Mouse (Mus musculus) adipocyte (in vitro differentiated cells): Measurements from ENCODE around the gene Fam168b.

Experiments used
- DNase-seq: peaks from one replicate; pipeline ENCODE4 v3.0.0-alpha.2; 2016; ENCODE audit warnings: low spot score

Gene Fam168b

DNA sequence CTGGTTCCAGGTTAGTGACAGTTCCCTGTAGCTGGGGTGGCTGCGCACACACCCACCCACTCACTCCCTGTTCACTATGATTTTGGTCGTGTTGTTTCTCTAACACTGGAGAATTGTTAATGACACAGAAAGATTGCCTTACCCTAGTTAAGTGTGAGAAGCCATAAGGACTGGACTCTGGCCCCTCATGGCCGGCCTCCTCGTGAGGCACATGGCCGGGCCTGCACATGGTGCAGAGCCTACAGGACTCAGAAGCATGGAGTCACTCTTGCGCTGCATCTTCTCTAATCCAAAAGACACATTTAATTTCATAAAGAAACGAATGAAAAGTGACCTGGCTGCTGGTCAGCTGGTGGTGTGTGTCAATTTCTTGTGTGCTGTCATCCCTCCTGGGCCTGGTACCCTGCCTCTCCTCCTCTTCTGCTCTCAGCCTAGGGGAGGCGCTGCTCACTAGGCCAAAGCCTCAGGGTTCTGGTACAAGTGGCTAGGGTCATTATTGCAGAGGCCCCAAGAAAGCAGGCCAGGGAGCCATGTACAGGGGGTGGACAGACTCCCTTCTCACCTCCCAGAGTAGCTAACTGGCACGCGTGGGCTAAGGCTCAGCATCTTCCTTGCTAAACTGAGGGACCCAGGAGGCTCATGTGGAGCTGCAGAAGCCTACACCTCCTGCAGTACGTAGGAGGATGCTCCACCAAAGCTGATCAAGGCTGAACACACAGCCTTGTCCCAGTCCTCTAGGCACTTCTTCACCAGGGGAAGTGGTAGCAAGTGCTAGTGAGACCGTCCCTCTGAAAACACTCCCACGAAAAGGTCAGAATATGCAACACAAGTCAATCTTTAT lies 30.2 kb downstream of the Fam168b start:
- no peak for DNase-seq

DNA sequence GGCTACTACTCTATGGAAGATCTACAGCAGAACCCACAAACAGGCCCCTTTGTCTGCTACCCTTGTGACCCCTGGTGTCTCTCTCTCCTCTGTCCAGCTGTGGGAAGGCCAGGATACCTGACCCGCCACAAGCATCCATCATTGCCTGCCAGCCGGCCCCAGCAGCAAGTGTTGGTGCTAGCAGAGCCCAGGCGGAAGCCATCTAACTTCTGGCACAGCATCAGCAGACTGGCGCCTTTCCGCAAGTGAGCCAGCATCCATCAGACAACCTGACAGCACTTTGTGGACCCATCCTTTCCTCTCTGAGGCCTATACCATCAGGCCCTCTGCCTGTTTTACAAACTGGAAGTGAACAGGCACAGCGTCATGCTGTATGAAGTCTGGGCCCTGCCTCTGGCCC lies 31.3 kb downstream of the Fam168b start:
- no peak for DNase-seq

DNA sequence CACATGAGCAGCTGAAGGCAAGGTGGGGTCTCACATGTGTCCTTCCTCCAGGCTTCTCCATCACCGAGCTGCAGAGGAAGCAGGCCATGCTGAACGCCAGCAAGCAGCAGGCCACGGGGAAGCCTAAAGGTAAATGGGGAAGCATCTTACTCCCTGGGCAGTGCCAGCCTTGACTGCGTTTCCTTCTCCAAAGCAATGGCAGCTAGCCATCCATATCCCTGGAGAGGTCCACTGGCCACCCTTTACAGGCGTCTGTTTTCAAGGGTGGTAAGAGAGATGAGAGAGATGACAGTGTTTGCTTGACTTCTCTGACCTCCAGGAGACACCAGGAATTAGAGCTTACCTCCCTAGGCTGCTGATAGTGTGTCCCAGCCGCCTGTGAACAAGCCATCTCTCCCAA lies 31.8 kb downstream of the Fam168b start:
- no peak for DNase-seq

- no peak for DNase-seq
These were observed 32.6 kb downstream of the Fam168b start for GRCm38 (mm10) chr1:34810293-34810692.

DNA sequence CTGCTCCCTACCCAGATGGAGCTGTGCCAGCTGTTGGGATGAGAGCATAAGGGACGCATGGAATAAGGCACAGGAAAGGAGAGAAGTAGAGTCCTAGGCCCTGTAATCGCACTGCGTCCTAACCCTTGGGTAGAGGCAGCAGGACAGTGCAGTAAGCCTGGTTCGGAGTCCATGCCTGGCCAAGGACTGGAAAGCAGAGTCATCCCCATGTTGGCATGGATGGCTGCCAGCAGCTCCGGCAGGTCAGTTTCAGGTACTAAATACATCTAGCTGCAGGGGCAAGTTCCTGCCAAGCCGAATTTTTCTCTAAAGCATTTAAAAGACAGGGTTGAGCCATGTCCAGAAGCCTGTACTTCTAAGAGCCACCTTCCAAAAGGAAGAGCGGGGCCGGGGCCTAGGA lies 34.4 kb downstream of the Fam168b start:
- no peak for DNase-seq

GRCm38 (mm10) chr1:34805931-34806520 lies 36.8 kb downstream of the Fam168b start:
- no peak for DNase-seq

- no peak for DNase-seq
These were observed 38.0 kb downstream of the Fam168b start for GRCm38 (mm10) chr1:34804863-34805262.

GRCm38 (mm10) chr1:34802290-34802642 lies 40.6 kb downstream of the Fam168b start:
- no peak for DNase-seq

DNA sequence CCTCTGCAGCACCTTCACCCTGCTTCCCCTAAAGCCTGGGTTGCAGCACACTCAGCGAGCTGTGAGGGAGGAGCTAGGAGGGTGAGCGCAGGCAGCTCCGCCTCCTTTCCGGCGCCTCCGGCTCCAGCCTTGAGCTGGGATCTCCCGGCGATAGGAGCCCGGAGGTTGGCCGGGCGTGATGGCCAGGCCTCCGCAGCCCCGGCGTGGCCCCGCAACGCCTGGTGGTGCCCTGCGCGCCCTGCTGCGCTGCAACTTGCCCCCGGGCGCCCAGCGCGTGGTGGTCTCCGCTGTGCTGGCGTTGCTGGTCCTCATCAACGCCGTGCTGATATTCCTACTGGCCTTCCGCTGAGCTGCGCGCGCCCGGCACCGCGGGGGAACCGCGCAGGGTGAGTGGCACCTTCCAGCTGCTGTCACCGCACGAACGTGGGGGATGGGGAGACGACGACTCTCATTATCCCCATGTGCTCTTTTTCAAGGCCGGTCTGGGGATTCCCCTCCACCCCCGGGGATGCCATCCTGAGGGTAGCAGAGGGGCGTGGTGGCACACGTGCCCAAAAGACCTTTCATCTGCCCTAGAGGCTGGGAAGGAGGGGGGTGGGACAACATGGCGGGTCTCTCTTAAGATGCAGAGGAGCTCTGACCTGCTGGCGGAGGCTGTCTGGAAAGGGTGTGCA lies 41.1 kb downstream of the Fam168b start:
- DNase-seq = peak; percentile 21

- DNase-seq = no peak
These were observed 43.7 kb downstream of the Fam168b start for GRCm38 (mm10) chr1:34799140-34799539.

DNA sequence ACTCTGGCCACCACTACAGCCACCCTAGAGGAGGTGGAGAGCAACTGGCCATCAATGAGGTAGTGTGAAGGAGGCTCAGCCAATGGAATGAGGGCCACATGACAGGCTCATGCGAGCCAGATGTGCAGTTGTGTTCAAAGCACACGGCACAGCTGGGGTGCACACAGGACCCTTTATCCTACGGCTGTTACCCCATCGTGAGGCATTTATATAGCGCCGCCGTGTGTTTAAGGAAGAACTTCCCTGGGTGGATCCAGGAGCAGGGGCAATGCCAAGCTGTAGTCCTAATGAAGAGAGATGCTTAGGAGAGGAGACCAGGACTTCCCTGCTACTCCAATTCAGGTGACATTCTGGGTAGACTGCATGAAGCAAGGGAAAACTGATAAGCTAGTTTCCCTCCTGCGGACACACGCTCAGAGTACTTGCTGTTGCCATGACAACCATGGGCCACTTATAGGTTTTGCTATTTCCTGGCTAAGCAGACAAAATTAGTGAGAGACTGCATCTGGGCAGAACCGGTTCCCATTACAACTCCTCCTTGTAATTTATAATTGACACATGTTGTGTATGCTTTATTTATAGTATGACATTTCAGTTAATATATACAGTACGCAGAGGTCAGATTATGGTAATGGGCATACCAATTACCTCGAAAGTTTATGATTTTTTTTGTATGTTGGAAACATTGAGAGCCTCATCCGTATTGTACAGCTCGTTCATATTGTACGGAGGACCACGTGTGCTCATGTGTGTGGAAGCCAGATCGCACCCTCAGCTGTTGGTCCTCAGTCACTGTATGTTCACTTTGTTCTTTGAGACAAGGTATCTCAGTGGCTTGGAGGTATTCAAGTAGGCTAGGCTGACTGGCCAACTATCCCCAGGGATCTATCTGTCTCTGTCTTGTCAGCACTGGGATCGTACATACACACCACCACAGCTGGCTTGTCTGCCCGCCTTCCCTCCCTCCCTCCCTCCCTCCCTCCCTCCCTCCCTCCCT lies 49.3 kb downstream of the Fam168b start:
- no peak for DNase-seq

DNA sequence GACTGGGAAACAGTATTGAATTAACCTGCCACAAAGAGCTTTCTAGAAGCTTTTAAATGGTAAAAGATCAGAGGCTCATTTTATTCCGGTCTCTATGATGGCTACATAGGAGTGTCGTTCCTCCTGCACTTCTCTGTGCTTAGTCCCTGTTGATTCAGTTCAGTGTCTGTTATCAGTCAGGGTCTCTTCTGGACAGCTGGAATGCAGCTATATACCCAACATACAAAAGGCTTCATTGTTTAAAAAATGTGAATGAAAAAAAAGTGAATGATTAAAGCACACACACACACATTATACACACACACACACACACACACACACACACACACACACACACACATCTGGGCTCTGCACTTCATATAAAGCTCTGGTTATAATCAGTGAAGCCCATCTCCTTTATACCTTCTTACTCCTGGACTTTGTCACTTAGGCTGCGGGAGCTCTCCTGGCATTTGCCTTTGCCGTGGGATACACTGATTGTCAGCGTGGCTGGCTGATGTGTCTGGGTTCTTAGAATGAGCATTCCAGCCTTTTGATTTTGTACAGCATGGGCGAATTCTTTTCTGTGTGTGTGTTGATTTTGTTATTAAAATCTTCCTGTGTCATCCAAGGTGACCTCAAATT lies 59.2 kb downstream of the Fam168b start:
- no peak for DNase-seq

GRCm38 (mm10) chr1:34775870-34776269 lies 67.0 kb downstream of the Fam168b start:
- no peak for DNase-seq

- DNase-seq = no peak
These were observed 74.0 kb downstream of the Fam168b start for GRCm38 (mm10) chr1:34768875-34769274.

DNA sequence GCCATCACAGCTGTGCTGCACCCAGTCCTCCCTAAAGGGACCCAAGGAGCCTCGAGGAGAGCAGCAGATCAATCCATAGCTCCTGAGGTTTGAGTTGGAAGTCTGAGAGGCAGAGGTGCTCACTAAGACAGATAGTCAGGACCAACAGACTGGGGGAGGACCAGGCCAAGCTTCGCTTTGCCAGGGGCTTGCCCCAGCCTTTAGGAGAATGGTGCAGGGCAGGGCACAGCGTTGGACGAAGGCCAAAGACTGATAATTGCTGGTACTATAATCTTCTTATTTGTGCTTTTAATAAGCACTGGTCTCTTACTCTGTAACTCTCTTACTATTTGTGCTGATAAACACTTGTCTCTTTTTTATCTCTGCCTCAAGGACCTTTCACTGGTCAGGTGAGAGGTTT lies 75.0 kb downstream of the Fam168b start:
- DNase-seq = no peak

GRCm38 (mm10) chr1:34766899-34767298 lies 76.0 kb downstream of the Fam168b start:
- DNase-seq = peak; percentile 17
